Mouse (Mus musculus): Measurements from ENCODE around the gene Kcnn1. TPM values are rescaled to one million over a fixed set of nuclear protein-coding genes. Genes with fewer than 3 reads are reported as not detected.

The Kcnn1 gene
- polyA plus RNA-seq, 1 experiment: 0.72 TPM

- H3K27ac ChIP-seq (ENCODE audit: control insufficient read depth, insufficient read depth, low read depth, low read length): no peak overlapping the region
- no peak overlapping the region for H3K4me3 ChIP-seq (ENCODE audit: control insufficient read depth, low read depth, low read length)
- H3K36me3 ChIP-seq (ENCODE audit: control insufficient read depth, insufficient read depth, low read length): no peaks in the 10 kb centered on the region
- no peak for TF ChIP-seq POLR2A (IDR thresholded peaks at IDR 0.05; ENCODE audit: control insufficient read depth, low read depth, low read length)
- TF ChIP-seq CTCF (IDR thresholded peaks at IDR 0.05; ENCODE audit: control insufficient read depth, insufficient read depth, insufficient replicate concordance, low read depth, low read length): no peak
- H3K4me1 ChIP-seq (ENCODE audit: control insufficient read depth, insufficient read depth, low read length): peaks cover 10% of the 10 kb centered on the region
- H3K27me3 ChIP-seq (ENCODE audit: control insufficient read depth, insufficient read depth, low read length): no peaks in the 10 kb centered on the region
Observed at GRCm38 (mm10) chr8:70903112-70903511, 40.1 kb upstream of the Kcnn1 start.

DNA sequence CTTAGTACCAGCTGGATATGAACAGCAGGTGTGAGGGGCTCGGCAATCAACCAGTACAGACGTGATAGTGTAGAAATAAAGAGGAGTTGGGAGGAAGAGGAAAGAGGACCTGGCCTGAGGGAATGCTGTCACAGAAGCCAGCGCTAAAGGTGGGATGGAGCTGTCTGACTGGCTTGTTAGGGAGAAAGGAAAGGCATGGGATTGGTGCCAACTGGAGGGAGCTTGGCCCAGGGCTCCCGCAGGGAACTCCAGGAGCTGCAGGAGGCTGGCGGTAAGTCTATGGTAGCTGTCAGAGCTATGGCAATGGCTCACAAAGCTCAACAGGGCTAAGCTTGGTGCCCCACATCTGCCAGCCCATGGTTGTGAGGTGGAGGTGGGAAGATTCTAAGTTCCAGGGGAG is 39.2 kb upstream of the Kcnn1 start:
- H3K4me1 ChIP-seq (ENCODE audit: control insufficient read depth, insufficient read depth, low read length): peaks cover 10% of the 10 kb centered on the region
- TF ChIP-seq POLR2A (IDR thresholded peaks at IDR 0.05; ENCODE audit: control insufficient read depth, low read depth, low read length): no peak
- no peak for TF ChIP-seq CTCF (IDR thresholded peaks at IDR 0.05; ENCODE audit: control insufficient read depth, insufficient read depth, insufficient replicate concordance, low read depth, low read length)
- H3K36me3 ChIP-seq (ENCODE audit: control insufficient read depth, insufficient read depth, low read length): no peaks in the 10 kb centered on the region
- H3K27ac ChIP-seq (ENCODE audit: control insufficient read depth, insufficient read depth, low read depth, low read length): no peak overlapping the region
- H3K4me3 ChIP-seq (ENCODE audit: control insufficient read depth, low read depth, low read length): no peak overlapping the region
- no peaks in the 10 kb centered on the region for H3K27me3 ChIP-seq (ENCODE audit: control insufficient read depth, insufficient read depth, low read length)

GRCm38 (mm10) chr8:70900872-70901387 is 37.9 kb upstream of the Kcnn1 start:
- Histone ChIP-seq H3K4me3 (ENCODE audit: control insufficient read depth, low read depth, low read length) (no peak overlapping the region), H3K27ac (ENCODE audit: control insufficient read depth, insufficient read depth, low read depth, low read length) (no peak overlapping the region), H3K4me1 (ENCODE audit: control insufficient read depth, insufficient read depth, low read length) (peaks cover 12% of the 10 kb centered on the region), H3K36me3 (ENCODE audit: control insufficient read depth, insufficient read depth, low read length) (no peaks in the 10 kb centered on the region), H3K27me3 (ENCODE audit: control insufficient read depth, insufficient read depth, low read length) (no peaks in the 10 kb centered on the region)
- TF ChIP-seq CTCF (IDR thresholded peaks at IDR 0.05; ENCODE audit: control insufficient read depth, insufficient read depth, insufficient replicate concordance, low read depth, low read length): no peak

GRCm38 (mm10) chr8:70899226-70899625 is 36.2 kb upstream of the Kcnn1 start:
- no peak overlapping the region for H3K4me3 ChIP-seq (ENCODE audit: control insufficient read depth, low read depth, low read length)
- H3K4me1 ChIP-seq (ENCODE audit: control insufficient read depth, insufficient read depth, low read length): peaks cover 8% of the 10 kb centered on the region
- no peaks in the 10 kb centered on the region for H3K27me3 ChIP-seq (ENCODE audit: control insufficient read depth, insufficient read depth, low read length)
- TF ChIP-seq POLR2A (IDR thresholded peaks at IDR 0.05; ENCODE audit: control insufficient read depth, low read depth, low read length): no peak
- no peak for TF ChIP-seq CTCF (IDR thresholded peaks at IDR 0.05; ENCODE audit: control insufficient read depth, insufficient read depth, insufficient replicate concordance, low read depth, low read length)
- H3K27ac ChIP-seq (ENCODE audit: control insufficient read depth, insufficient read depth, low read depth, low read length): no peak overlapping the region
- no peaks in the 10 kb centered on the region; the same call in 1 of the 2 replicates for H3K36me3 ChIP-seq (ENCODE audit: control insufficient read depth, insufficient read depth, low read length)

DNA sequence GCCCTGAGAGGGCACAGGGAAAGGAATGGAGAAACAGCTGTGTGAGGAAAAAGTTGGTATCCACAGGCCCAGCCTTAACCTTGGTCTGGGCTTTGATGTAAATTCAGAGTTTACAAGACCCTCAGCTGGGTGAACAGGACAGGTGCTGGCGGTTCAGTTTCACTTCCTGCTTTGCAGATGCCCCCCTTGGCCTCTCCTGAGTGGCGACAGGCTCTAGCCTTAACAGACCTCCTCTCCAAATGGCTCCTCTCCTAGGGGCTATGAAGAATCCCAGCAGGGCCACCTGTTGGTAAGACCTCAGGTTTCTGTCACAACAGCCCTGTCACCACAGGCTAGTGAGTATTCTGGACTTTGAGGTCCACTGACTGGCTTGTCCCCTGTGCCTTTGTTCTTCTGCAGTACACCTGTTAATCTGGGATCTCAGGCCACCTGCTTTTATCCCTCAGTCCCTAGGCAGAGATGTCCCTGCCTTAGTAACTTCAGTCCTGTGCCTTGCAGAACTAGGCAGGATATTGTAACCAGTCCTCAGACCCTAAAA is 35.7 kb upstream of the Kcnn1 start:
- no peak overlapping the region for H3K4me3 ChIP-seq (ENCODE audit: control insufficient read depth, low read depth, low read length)
- TF ChIP-seq POLR2A (IDR thresholded peaks at IDR 0.05; ENCODE audit: control insufficient read depth, low read depth, low read length) (no peak), CTCF (IDR thresholded peaks at IDR 0.05; ENCODE audit: control insufficient read depth, insufficient read depth, insufficient replicate concordance, low read depth, low read length) (no peak)
- no peak overlapping the region for H3K27ac ChIP-seq (ENCODE audit: control insufficient read depth, insufficient read depth, low read depth, low read length)
- no peaks in the 10 kb centered on the region for H3K27me3 ChIP-seq (ENCODE audit: control insufficient read depth, insufficient read depth, low read length)
- H3K36me3 ChIP-seq (ENCODE audit: control insufficient read depth, insufficient read depth, low read length): no peaks in the 10 kb centered on the region; the same call in 1 of the 2 replicates
- peaks cover 8% of the 10 kb centered on the region for H3K4me1 ChIP-seq (ENCODE audit: control insufficient read depth, insufficient read depth, low read length)

GRCm38 (mm10) chr8:70897681-70898413 is 34.8 kb upstream of the Kcnn1 start:
- H3K27ac ChIP-seq (ENCODE audit: control insufficient read depth, insufficient read depth, low read depth, low read length): peak overlapping the region; percentile 75
- no peaks in the 10 kb centered on the region; the same call in 1 of the 2 replicates for H3K36me3 ChIP-seq (ENCODE audit: control insufficient read depth, insufficient read depth, low read length)

DNA sequence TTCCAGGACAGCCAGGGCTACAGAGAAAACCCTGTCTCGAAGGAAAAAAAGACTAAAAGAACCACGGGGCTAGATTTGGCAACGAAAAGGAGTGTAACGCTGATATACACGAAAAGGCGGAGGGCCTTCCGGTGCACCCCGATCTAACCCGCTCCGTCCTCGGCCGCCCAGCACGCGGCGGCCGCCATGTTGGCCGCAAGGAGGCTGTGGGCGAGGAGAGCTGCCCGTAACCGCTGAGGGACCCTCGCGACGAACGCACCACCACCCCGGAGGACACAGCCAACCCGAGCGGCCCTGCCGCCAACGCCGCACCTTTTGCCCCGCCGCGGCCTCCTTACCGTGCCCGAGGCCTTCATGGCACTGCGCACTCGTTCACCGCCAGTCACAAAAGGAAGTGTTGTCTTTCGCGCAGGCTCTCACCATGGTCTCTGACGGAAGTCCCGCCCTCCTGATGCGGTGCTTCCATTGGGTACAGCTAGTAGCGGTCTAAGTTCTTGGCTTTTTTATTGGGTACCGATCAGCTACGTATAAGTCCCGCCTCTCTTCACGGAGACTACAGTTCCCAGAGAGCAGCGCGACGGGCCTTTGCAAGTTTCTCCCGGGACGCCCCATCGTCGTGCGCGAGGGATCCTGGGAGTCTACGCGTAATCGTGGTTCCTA is 34.1 kb upstream of the Kcnn1 start, which contains the start of gene Rpl18a:
Gene Rpl18a (minus strand): TSS at position 392 of the 660 bp plus-strand sequence.
- Histone ChIP-seq H3K36me3 (ENCODE audit: control insufficient read depth, insufficient read depth, low read length) (no peaks in the 10 kb centered on the region; the same call in 1 of the 2 replicates), H3K4me3 (ENCODE audit: control insufficient read depth, low read depth, low read length) (peak within 1 kb of the TSS; percentile 90), H3K4me1 (ENCODE audit: control insufficient read depth, insufficient read depth, low read length) (peaks cover 14% of the 10 kb centered on the region), H3K27me3 (ENCODE audit: control insufficient read depth, insufficient read depth, low read length) (no peaks in the 10 kb centered on the region), H3K27ac (ENCODE audit: control insufficient read depth, insufficient read depth, low read depth, low read length) (peak within 1 kb of the TSS; percentile 75)
- TF ChIP-seq CTCF (IDR thresholded peaks at IDR 0.05; ENCODE audit: control insufficient read depth, insufficient read depth, insufficient replicate concordance, low read depth, low read length) (no peak), POLR2A (IDR thresholded peaks at IDR 0.05; ENCODE audit: control insufficient read depth, low read depth, low read length) (peak; percentile 98)

More at GRCm38 (mm10) chr8:70897681-70898413, 34.8 kb upstream of the Kcnn1 start:
- peaks cover 8% of the 10 kb centered on the region for H3K4me1 ChIP-seq (ENCODE audit: control insufficient read depth, insufficient read depth, low read length)
- peak overlapping the region; percentile 90 for H3K4me3 ChIP-seq (ENCODE audit: control insufficient read depth, low read depth, low read length)
- H3K27me3 ChIP-seq (ENCODE audit: control insufficient read depth, insufficient read depth, low read length): no peaks in the 10 kb centered on the region
- TF ChIP-seq POLR2A (IDR thresholded peaks at IDR 0.05; ENCODE audit: control insufficient read depth, low read depth, low read length) (no peak), CTCF (IDR thresholded peaks at IDR 0.05; ENCODE audit: control insufficient read depth, insufficient read depth, insufficient replicate concordance, low read depth, low read length) (peak; percentile 98; the same call in 1 of the 2 replicates)
